ENCODE assay signal across 20 mouse cellular contexts in the genomic region with DNA sequence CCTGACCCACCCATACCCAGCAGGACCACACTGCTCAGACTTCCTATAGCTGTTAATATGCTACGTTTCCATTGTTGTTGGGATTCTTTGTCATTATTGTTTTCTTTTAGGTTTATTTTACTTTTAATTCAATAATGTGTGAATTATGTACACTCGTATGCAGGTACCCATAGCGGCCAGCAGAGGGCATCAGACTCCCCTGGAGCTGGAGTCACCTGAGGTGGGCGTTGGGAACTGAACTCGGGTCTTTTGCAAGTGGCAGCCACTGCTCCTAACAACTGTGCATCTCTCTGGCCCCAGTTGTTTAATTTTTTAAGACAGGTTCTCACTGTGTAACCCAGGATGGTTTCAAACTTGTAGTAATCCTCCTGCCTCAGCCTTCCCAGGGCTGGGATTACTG. TPM values are rescaled to one million over a fixed set of nuclear protein-coding genes. Genes with fewer than 3 reads are reported as not detected.
DNase-seq lines count a peak whose midpoint lies in the region; TF ChIP-seq lines count a peak whose summit lies in the region.
"Had no signal": no experiment of that assay in that cellular context is flagged by ENCODE, and none has a peak within 500 bp of the region (broad histone marks: within the 10 kb centered on the region; RNA-seq: fewer than 3 reads in every experiment).

No protein-coding gene starts in this region.

- TF ChIP-seq POLR2A in cerebellum, adult 2 months (IDR thresholded peaks at IDR 0.05; ENCODE audit: borderline replicate concordance, insufficient read depth, low read length), result no peak
- no peak for TF ChIP-seq POLR2A in testis, adult 2 months (IDR thresholded peaks at IDR 0.05; ENCODE audit: control insufficient read depth, low read depth, low read length)

- H3K9me3 ChIP-seq in embryonic facial prominence, embryonic 10.5 days, result 0 out of 2 replicates have a peak, but pooled peaks cover 3% of the 10 kb centered on the region
- H3K9me3 ChIP-seq: forebrain, embryonic 13.5 days; neural tube, embryonic 12.5 days had no signal

- H3K4me3 ChIP-seq in cerebellum, adult 2 months (replicated peaks; ENCODE audit: insufficient read depth, low read depth, low read length), result no peak overlapping the region
- no peak overlapping the region for H3K4me3 ChIP-seq in layer of hippocampus, adult 2 months
- no peak overlapping the region for H3K4me3 ChIP-seq in testis, adult 2 months (ENCODE audit: control insufficient read depth, low read depth, low read length)
- H3K4me3 ChIP-seq in embryonic facial prominence, embryonic 10.5 days, result no peak overlapping the region
- H3K4me3 ChIP-seq: forebrain, embryonic 13.5 days; neural tube, embryonic 12.5 days had no signal

- H3K4me1 ChIP-seq in cerebellum, adult 2 months (ENCODE audit: control insufficient read depth, insufficient read depth, low read length), result no peaks in the 10 kb centered on the region
- H3K4me1 ChIP-seq in testis, adult 2 months (ENCODE audit: control insufficient read depth, insufficient read depth, low read length), result no peaks in the 10 kb centered on the region
- H3K4me1 ChIP-seq in embryonic facial prominence, embryonic 10.5 days, result 0 out of 2 replicates have a peak, but pooled peaks cover 3% of the 10 kb centered on the region
- H3K4me1 ChIP-seq: forebrain, embryonic 13.5 days; neural tube, embryonic 12.5 days had no signal

- no peaks in the 10 kb centered on the region for H3K27me3 ChIP-seq in cerebellum, adult 2 months (ENCODE audit: control insufficient read depth, insufficient read depth, low read length)
- no peaks in the 10 kb centered on the region for H3K27me3 ChIP-seq in testis, adult 2 months (ENCODE audit: control insufficient read depth, insufficient read depth, low read length)
- no peaks in the 10 kb centered on the region; the same call in 1 of the 2 replicates for H3K27me3 ChIP-seq in embryonic facial prominence, embryonic 10.5 days (replicated peaks; ENCODE audit: low read depth, poor library complexity, severe bottlenecking)
- H3K27me3 ChIP-seq: forebrain, embryonic 13.5 days; neural tube, embryonic 12.5 days had no signal

- H3K27ac ChIP-seq in cerebellum, adult 2 months (ENCODE audit: insufficient read depth, low read length), result no peak overlapping the region
- no peak overlapping the region for H3K27ac ChIP-seq in layer of hippocampus, adult 2 months
- H3K27ac ChIP-seq in testis, adult 2 months (ENCODE audit: control insufficient read depth, insufficient read depth, low read depth, low read length), result no peak overlapping the region
- no peak overlapping the region for H3K27ac ChIP-seq in embryonic facial prominence, embryonic 10.5 days (replicated peaks)
- H3K27ac ChIP-seq: forebrain, embryonic 13.5 days; neural tube, embryonic 12.5 days had no signal

- no peak for DNase-seq in cerebellum, adult 2 months
- no peak for DNase-seq in cerebellum, adult 11-12 months
- DNase-seq in layer of hippocampus, adult 2 months (ENCODE audit: low spot score in 2 of 2), result no peak
- DNase-seq in layer of hippocampus, adult 9-10 months (ENCODE audit: low spot score), result no peak
- DNase-seq in testis, postnatal 14 days (ENCODE audit: low spot score), result no peak
- DNase-seq in embryonic facial prominence, embryonic 10.5 days (ENCODE audit: low spot score), result no peak
- DNase-seq in left cerebral cortex, postnatal 36 days (ENCODE audit: low spot score in 2 of 2), result no peak
- DNase-seq: adrenal gland, adult 8-10 months; cerebellum, adult 9-10 months; heart, postnatal 4 days; kidney, postnatal 10 days; left cerebral cortex, postnatal 4 days; right cerebral cortex, postnatal 14 days; thymus, adult 18-20 months had no signal

- no peaks in the 10 kb centered on the region for H3K36me3 ChIP-seq in testis, adult 2 months (ENCODE audit: control insufficient read depth, insufficient read depth, low read length)
- 0 out of 2 replicates have a peak, but pooled peaks cover 3% of the 10 kb centered on the region for H3K36me3 ChIP-seq in embryonic facial prominence, embryonic 10.5 days (replicated peaks)
- H3K36me3 ChIP-seq: neural tube, embryonic 12.5 days had no signal

- TF ChIP-seq CTCF in cerebellum, adult 2 months (IDR thresholded peaks at IDR 0.05; ENCODE audit: borderline replicate concordance, insufficient read depth, low read depth, low read length), result peak; percentile 13; the same call in 1 of the 2 replicates
- TF ChIP-seq CTCF in layer of hippocampus, adult 2 months (conservative IDR thresholded peaks at IDR 0.05), result peak; percentile 61
- TF ChIP-seq CTCF in testis, adult 2 months (IDR thresholded peaks at IDR 0.05; ENCODE audit: control insufficient read depth, insufficient read depth, insufficient replicate concordance, low read depth, low read length), result peak; percentile 52; the same call in 1 of the 2 replicates

- WGBS in cerebellum, adult 2 months, result 83% methylated on average over 5 of the region's 5 CpGs
- 79% methylated on average over 5 of the region's 5 CpGs for WGBS in embryonic facial prominence, embryonic 10.5 days

- intact Hi-C loops in left cerebral cortex, postnatal 36 days (cut with DNase I), result no loop called here

RNA-seq across cellular contexts. Expression of gene Mab21l3, which starts 26.7 kb away (rescaled TPM):
- 0.06 and 0.16 TPM in 2 replicates for polyA plus RNA-seq in cerebellum, adult 2 months (2012; rRNA removed)
- total RNA-seq in layer of hippocampus, adult 2 months (2021), result under 1 TPM in 1 of 2 experiments, not detected in 1; 0.22 TPM
- 0.05 and 0.10 TPM in 2 replicates for polyA plus RNA-seq in testis, adult 2 months (2012; rRNA removed)
- polyA plus RNA-seq in embryonic facial prominence, embryonic 10.5 days (2016; fragmentation: Nextera tagmentation; extraction: Ambion mirVana), result 0.67 and 0.85 TPM in 2 replicates
- total RNA-seq in left cerebral cortex, postnatal 36 days (2021), result under 1 TPM; 0.32 to 0.36 TPM
- total RNA-seq: gastrocnemius, adult 18-20 months; heart, adult 8-10 months; megakaryocyte, adult 5-6 weeks had no signal
